Mouse (Mus musculus): Measurements from ENCODE around the gene Tiam1. TPM values are rescaled to one million over a fixed set of nuclear protein-coding genes. Genes with fewer than 3 reads are reported as not detected.

Tiam1 gene
- total and polyA plus RNA-seq, 3 experiments, result 1.8 to 5.3 (median 2.9) TPM

DNA sequence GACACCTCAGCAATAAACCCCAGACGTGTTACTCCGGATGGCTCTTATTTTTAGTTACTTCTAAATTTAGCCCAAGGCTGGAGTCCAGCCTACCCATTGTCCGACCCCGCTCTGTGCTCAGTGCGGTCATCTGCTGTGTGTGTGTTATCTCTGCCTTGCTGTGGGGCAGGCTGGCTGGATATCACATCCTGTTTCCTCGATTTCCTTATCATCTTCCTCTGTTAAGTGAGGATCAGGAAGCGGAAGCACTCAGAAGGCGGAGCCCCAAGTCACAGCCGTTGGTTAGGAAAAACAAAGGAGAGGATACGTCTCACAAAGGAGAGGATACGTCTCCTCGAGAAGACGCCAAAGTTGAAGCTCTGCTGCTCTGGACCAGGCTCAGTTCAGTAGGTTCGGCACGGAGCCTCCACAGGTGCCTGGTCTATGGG lies 313.3 kb downstream of the Tiam1 start:
- Histone ChIP-seq H3K4me3 (ENCODE audit: low read depth, low read length) (no peak overlapping the region), H3K27me3 (ENCODE audit: insufficient read depth, low read length) (no peaks in the 10 kb centered on the region), H3K9me3 (replicated peaks) (peaks cover 65% of the 10 kb centered on the region), H3K36me3 (replicated peaks) (peaks cover 6% of the 10 kb centered on the region), H3K4me1 (ENCODE audit: insufficient read depth, low read depth, low read length) (no peaks in the 10 kb centered on the region)
- ATAC-seq (ENCODE audit: extremely low read depth, insufficient number of reproducible peaks, low FRiP score, poor library complexity, severe bottlenecking) (no peak), DNase-seq (ENCODE audit: low spot score) (no peak)
- TF ChIP-seq POLR2AphosphoS5 (IDR thresholded peaks at IDR 0.05; ENCODE audit: insufficient replicate concordance, low read depth, low read length) (no peak), GATA1 (IDR thresholded peaks at IDR 0.05; ENCODE audit: borderline replicate concordance, low read length) (no peak), CTCF (IDR thresholded peaks at IDR 0.05; ENCODE audit: low read depth, low read length) (no peak), GATA2 (IDR thresholded peaks at IDR 0.05; ENCODE audit: borderline replicate concordance, low read depth, low read length) (no peak), TAL1 (conservative IDR thresholded peaks at IDR 0.05; ENCODE audit: low read depth, low read length) (no peak)

DNA sequence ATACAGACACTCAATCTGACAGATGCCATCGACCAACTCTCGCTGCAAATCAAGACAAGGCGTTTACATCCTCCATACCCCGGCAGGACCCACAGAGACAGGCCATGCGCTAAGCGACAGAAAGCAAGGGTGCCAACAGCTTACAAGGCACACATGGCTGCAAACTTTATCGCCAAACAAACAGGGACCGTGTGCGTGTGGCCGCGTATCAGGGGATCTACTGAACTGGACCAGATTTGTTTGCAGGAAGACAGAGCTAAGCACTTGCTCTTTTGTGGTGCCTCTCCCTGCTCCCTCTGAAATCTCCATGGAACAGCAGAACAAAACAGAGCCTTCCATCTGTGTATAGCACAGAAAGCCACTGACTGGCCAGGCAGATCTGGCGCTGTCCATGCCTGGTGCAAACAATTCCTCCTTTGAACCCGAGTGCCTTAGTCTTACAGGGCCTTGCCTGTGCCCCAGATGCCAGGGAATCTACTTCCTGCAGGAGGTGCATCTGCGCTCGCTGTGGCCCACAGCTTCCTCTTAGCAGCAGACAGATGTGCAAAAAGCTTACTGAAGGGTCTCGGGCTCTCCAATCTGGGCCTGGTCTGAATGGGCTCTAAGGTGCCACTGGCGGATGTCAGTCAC lies 316.0 kb downstream of the Tiam1 start:
- H3K36me3 ChIP-seq (replicated peaks), result peaks cover 4% of the 10 kb centered on the region
- peaks cover 62% of the 10 kb centered on the region for H3K9me3 ChIP-seq (replicated peaks)
- TF ChIP-seq CTCF (IDR thresholded peaks at IDR 0.05; ENCODE audit: low read depth, low read length), result no peak
- TF ChIP-seq POLR2AphosphoS5 (IDR thresholded peaks at IDR 0.05; ENCODE audit: insufficient replicate concordance, low read depth, low read length), result no peak
- no peak for TF ChIP-seq GATA2 (IDR thresholded peaks at IDR 0.05; ENCODE audit: borderline replicate concordance, low read depth, low read length)
- TF ChIP-seq TAL1 (conservative IDR thresholded peaks at IDR 0.05; ENCODE audit: low read depth, low read length), result no peak
- TF ChIP-seq GATA1 (IDR thresholded peaks at IDR 0.05; ENCODE audit: borderline replicate concordance, low read length), result no peak
- ATAC-seq (ENCODE audit: extremely low read depth, insufficient number of reproducible peaks, low FRiP score, poor library complexity, severe bottlenecking), result no peak
- H3K4me3 ChIP-seq (ENCODE audit: low read depth, low read length), result no peak overlapping the region
- no peaks in the 10 kb centered on the region for H3K4me1 ChIP-seq (ENCODE audit: insufficient read depth, low read depth, low read length)
- no peaks in the 10 kb centered on the region for H3K27me3 ChIP-seq (ENCODE audit: insufficient read depth, low read length)
- DNase-seq (ENCODE audit: low spot score), result no peak

DNA sequence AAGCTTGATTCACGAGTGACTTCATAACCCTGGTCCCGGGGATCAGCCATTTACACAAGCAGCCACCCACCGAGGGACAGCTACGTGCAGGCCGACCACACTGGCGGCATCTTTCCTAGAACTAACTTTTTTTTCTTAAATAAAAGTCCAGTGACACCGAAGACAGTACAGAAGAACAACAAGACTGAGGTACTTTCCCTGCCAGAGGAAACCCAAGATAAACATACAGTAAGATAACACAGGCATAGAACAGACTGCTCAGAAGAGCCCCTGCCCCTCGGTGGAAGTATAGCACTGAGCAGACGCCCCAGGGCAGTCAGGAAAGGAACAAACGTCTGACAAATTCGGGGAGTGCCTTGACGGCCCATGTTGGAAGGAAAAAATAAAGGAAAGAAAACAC lies 317.7 kb downstream of the Tiam1 start:
- H3K9me3 ChIP-seq (replicated peaks), result peaks cover 59% of the 10 kb centered on the region
- H3K27me3 ChIP-seq (ENCODE audit: insufficient read depth, low read length), result no peaks in the 10 kb centered on the region
- TF ChIP-seq POLR2AphosphoS5 (IDR thresholded peaks at IDR 0.05; ENCODE audit: insufficient replicate concordance, low read depth, low read length) (no peak), CTCF (IDR thresholded peaks at IDR 0.05; ENCODE audit: low read depth, low read length) (no peak), GATA2 (IDR thresholded peaks at IDR 0.05; ENCODE audit: borderline replicate concordance, low read depth, low read length) (no peak), TAL1 (conservative IDR thresholded peaks at IDR 0.05; ENCODE audit: low read depth, low read length) (no peak), GATA1 (IDR thresholded peaks at IDR 0.05; ENCODE audit: borderline replicate concordance, low read length) (no peak)
- ATAC-seq (ENCODE audit: extremely low read depth, insufficient number of reproducible peaks, low FRiP score, poor library complexity, severe bottlenecking) (no peak), DNase-seq (ENCODE audit: low spot score) (no peak)
- no peaks in the 10 kb centered on the region for H3K36me3 ChIP-seq (replicated peaks)
- H3K4me1 ChIP-seq (ENCODE audit: insufficient read depth, low read depth, low read length), result no peaks in the 10 kb centered on the region
- no peak overlapping the region for H3K4me3 ChIP-seq (ENCODE audit: low read depth, low read length)

DNA sequence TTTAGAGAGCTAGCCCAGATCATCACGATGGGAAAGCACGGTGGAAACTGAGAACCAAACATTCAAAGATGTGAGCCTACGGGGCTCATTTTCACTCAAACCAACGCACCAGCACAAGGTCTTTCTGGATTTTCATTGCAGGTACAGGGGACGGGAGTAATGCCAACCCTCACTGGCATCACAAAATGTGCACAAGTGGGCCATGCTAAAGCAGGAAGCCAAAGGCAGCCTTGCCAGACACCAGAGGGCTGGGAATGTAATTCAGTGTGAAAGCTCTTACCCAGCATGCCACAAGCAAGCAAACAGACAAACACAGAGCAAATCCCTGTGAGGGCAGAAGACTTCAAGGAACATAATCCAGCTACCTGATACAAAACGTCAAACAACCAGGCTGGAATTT lies 320.7 kb downstream of the Tiam1 start:
- no peak for TF ChIP-seq CTCF (IDR thresholded peaks at IDR 0.05; ENCODE audit: low read depth, low read length)
- TF ChIP-seq GATA1 (IDR thresholded peaks at IDR 0.05; ENCODE audit: borderline replicate concordance, low read length), result no peak
- TF ChIP-seq TAL1 (conservative IDR thresholded peaks at IDR 0.05; ENCODE audit: low read depth, low read length), result no peak
- TF ChIP-seq GATA2 (IDR thresholded peaks at IDR 0.05; ENCODE audit: borderline replicate concordance, low read depth, low read length), result no peak
- Histone ChIP-seq H3K27me3 (ENCODE audit: insufficient read depth, low read length) (no peaks in the 10 kb centered on the region), H3K9me3 (replicated peaks) (peaks cover 44% of the 10 kb centered on the region)

DNA sequence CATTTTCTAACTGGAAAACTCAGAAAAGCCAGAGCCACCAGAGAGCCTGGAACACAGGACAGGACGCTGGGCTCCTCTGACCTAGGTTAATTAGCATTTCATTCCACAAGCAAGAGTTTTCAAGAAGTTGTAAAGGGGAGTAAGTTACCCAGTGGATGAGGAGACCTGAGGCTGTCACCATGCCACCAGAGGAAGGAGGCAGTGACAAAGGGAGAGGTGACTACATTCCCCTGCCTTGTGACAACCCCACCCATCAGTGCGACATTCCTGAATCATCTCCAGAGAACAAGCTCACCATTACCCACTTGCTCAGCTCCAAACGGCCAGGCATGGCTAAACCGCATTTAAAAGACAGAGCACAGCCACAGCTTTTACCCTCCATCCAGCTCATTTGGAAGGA lies 324.9 kb downstream of the Tiam1 start:
- ATAC-seq (ENCODE audit: extremely low read depth, insufficient number of reproducible peaks, low FRiP score, poor library complexity, severe bottlenecking) (no peak), DNase-seq (ENCODE audit: low spot score) (no peak)
- H3K36me3 ChIP-seq (replicated peaks), result no peaks in the 10 kb centered on the region
- TF ChIP-seq TAL1 (conservative IDR thresholded peaks at IDR 0.05; ENCODE audit: low read depth, low read length) (no peak), CTCF (IDR thresholded peaks at IDR 0.05; ENCODE audit: low read depth, low read length) (no peak), POLR2AphosphoS5 (IDR thresholded peaks at IDR 0.05; ENCODE audit: insufficient replicate concordance, low read depth, low read length) (no peak), GATA1 (IDR thresholded peaks at IDR 0.05; ENCODE audit: borderline replicate concordance, low read length) (no peak), GATA2 (IDR thresholded peaks at IDR 0.05; ENCODE audit: borderline replicate concordance, low read depth, low read length) (no peak)
- no peak overlapping the region for H3K4me3 ChIP-seq (ENCODE audit: low read depth, low read length)
- no peaks in the 10 kb centered on the region for H3K27me3 ChIP-seq (ENCODE audit: insufficient read depth, low read length)
- no peaks in the 10 kb centered on the region for H3K4me1 ChIP-seq (ENCODE audit: insufficient read depth, low read depth, low read length)
- H3K9me3 ChIP-seq (replicated peaks), result peaks cover 50% of the 10 kb centered on the region

More for the DNA sequence above, 320.7 kb downstream of the Tiam1 start:
- ATAC-seq (ENCODE audit: extremely low read depth, insufficient number of reproducible peaks, low FRiP score, poor library complexity, severe bottlenecking) (no peak), DNase-seq (ENCODE audit: low spot score) (no peak)
- H3K4me3 ChIP-seq (ENCODE audit: low read depth, low read length), result no peak overlapping the region
- no peaks in the 10 kb centered on the region for H3K4me1 ChIP-seq (ENCODE audit: insufficient read depth, low read depth, low read length)
- no peaks in the 10 kb centered on the region for H3K36me3 ChIP-seq (replicated peaks)

DNA sequence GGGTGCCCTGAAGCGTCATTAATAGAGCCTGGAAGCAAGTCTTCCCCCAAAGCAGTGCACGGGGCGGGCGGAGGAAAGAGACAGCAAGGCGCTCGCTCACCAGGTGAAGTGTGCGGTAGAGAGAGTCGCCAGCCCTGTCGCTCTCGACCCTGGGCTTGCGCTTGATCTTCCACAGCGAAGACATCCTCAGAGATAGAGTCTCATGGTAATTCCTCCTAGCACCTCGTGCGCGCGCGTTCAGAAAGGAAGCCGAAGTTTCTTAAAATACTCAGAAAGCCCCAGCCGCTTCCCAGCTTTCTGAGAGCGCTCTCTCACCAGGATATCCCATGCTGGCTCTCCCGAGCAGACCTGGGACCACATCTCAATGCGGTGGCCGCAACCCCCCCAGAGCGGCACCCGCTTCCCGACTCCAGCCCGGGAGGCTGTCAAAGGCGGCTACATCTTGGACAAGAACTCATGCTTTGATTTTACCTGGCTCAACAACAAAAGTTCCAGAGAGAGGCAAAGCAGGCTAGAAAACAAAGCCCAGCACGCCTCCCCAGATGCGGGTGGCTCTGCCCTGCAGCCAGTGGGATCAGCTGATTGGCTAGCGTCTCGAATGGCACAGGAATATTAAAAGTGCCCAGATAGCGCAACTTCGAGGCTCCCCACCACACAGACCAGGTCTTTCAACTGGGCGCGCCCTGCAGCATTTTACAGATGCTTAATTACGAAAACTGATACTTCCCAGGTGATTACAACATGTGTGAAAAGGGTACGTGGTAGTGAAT lies 325.5 kb downstream of the Tiam1 start:
- DNase-seq (ENCODE audit: low spot score) (no peak), ATAC-seq (ENCODE audit: extremely low read depth, insufficient number of reproducible peaks, low FRiP score, poor library complexity, severe bottlenecking) (no peak)
- TF ChIP-seq GATA2 (IDR thresholded peaks at IDR 0.05; ENCODE audit: borderline replicate concordance, low read depth, low read length) (no peak), GATA1 (IDR thresholded peaks at IDR 0.05; ENCODE audit: borderline replicate concordance, low read length) (no peak), TAL1 (conservative IDR thresholded peaks at IDR 0.05; ENCODE audit: low read depth, low read length) (no peak), POLR2AphosphoS5 (IDR thresholded peaks at IDR 0.05; ENCODE audit: insufficient replicate concordance, low read depth, low read length) (no peak), CTCF (IDR thresholded peaks at IDR 0.05; ENCODE audit: low read depth, low read length) (no peak)
- Histone ChIP-seq H3K36me3 (replicated peaks) (no peaks in the 10 kb centered on the region), H3K4me3 (ENCODE audit: low read depth, low read length) (no peak overlapping the region), H3K27me3 (ENCODE audit: insufficient read depth, low read length) (no peaks in the 10 kb centered on the region), H3K9me3 (replicated peaks) (peaks cover 51% of the 10 kb centered on the region), H3K4me1 (ENCODE audit: insufficient read depth, low read depth, low read length) (no peaks in the 10 kb centered on the region)
